Mouse (Mus musculus): Measurements from ENCODE around the gene Olfr1311. TPM values are rescaled to one million over a fixed set of nuclear protein-coding genes. Genes with fewer than 3 reads are reported as not detected.

Gene Olfr1311
- total RNA-seq (2023) = not detected

DNA sequence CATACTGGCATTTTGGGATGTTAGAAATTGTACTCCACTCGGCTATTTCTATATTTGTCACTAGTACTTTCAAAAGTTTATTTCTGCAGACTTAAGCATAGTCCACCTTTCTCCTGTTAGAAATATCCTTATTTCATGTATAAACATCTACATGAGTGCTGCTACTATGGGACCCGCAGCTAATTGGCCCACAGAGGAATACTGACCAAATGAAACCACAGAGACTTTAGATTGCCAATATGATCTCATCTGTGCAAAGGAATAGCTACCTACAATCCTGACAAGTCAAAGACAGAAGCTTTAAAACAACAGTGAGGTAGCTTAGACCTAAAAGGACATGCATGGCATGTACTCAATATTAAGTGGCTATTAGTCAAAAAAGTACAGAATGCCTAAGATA is at the start of gene Olfr1311:
Gene Olfr1311, minus strand, starts transcription at position 101 of the 400 bp plus-strand sequence.

DNA sequence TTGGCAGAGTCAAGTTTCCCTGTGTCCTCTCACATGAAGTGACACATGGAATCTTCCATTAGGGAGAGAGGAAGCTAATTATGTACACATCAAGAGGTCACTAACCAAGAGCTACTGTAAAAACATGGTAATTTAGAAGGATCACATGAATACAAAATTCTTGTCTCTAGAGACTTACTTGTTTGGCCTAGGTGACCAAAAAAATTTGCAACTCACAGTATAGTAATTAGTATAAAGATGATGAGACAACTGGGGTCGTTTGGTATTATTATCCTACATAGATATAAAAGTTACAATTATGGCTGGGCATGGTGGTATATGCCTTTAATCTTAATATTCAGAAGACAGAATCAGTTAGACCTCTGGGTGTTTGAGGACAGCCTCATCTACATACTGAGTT is 25.9 kb upstream of the Olfr1311 start, which contains the start of gene Olfr1312:
Gene Olfr1312, minus strand, starts transcription at position 101 of the 400 bp plus-strand sequence.

DNA sequence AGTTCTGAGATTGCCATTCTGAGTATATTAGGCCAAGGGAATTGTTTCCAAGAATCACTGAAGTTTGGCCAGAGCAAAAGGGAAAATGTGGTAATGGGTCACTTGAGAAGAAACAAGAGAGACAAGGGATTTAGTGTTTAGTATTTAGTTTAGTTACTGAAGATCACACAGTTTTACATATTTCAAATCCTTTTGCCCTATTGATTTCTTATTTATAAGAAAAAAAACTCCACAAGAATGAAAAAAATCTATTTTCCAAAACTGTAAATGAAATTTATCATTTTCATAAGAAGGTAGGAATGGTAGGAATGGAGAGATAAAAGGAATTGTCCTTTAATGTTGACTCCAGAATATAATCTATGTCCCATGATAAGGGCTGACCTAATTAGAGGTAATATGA is 11.6 kb downstream of the Olfr1311 start, which contains the start of gene Olfr1310:
Gene Olfr1310, minus strand, starts transcription at position 101 of the 400 bp plus-strand sequence.

DNA sequence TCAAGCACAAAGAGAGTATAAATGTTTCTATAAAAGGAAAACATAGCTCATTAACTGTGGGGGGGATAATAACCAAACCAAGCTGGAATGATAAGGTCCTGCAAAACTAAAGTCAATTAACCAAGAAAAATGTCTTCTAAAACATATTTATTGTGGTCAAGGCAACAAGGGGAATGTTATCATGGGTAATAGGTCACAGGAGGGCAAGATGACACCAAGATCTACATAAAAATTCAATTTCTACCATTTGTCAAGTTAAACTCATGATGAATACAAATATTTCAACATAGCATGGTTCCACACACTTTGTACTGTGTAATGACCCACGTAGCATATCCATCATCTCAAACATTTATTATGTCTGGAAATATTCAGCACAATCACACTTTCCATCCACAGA is 34.0 kb downstream of the Olfr1311 start, which contains the start of gene Olfr1309:
Gene Olfr1309, minus strand, starts transcription at position 101 of the 400 bp plus-strand sequence.

Other genes with a start within 250 kb of the Olfr1311 start
- not detected for gene Olfr1302, start 247.0 kb downstream of the Olfr1311 start, total RNA-seq (2023)
- gene Olfr1303, start 204.1 kb downstream of the Olfr1311 start, total RNA-seq (2023) = not detected
- gene Olfr1305, start 147.3 kb downstream of the Olfr1311 start, total RNA-seq (2023) = not detected
- gene Olfr1306, start 108.1 kb downstream of the Olfr1311 start, total RNA-seq (2023) = not detected
- gene Olfr1307, start 75.0 kb downstream of the Olfr1311 start, total RNA-seq (2023) = 0.12 TPM
- gene Olfr1308, start 59.5 kb downstream of the Olfr1311 start, total RNA-seq (2023) = not detected
- not detected for gene Olfr1309, start 34.1 kb downstream of the Olfr1311 start, total RNA-seq (2023)
- not detected for gene Olfr1310, start 11.7 kb downstream of the Olfr1311 start, total RNA-seq (2023)
- not detected for gene Olfr1312, start 25.8 kb upstream of the Olfr1311 start, total RNA-seq (2023)
- not detected for gene Olfr1313, start 53.4 kb upstream of the Olfr1311 start, total RNA-seq (2023)
- gene Olfr1314, start 72.4 kb upstream of the Olfr1311 start, total RNA-seq (2023) = not detected
- not detected for gene Olfr1315-ps1, start 91.0 kb upstream of the Olfr1311 start, total RNA-seq (2023)
- gene Olfr1316, start 110.6 kb upstream of the Olfr1311 start, total RNA-seq (2023) = not detected
- not detected for gene Olfr1317, start 115.9 kb upstream of the Olfr1311 start, total RNA-seq (2023)
- gene Olfr1318, start 129.8 kb upstream of the Olfr1311 start, total RNA-seq (2023) = not detected
- 43.4 TPM for gene Lpcat4, start 215.1 kb upstream of the Olfr1311 start, total RNA-seq (2023)
- gene Nutm1, start 234.9 kb upstream of the Olfr1311 start, total RNA-seq (2023) = not detected
- 57.4 TPM for gene Nop10, start 237.5 kb upstream of the Olfr1311 start, total RNA-seq (2023)
- 126 TPM for gene Slc12a6, start 241.4 kb upstream of the Olfr1311 start, total RNA-seq (2023)
- gene Gm21985, start 241.9 kb upstream of the Olfr1311 start, total RNA-seq (2023) = 0.50 TPM

Data from CD4-positive naive resting alpha-beta T cell, adult 76 days (primary cell).